Mouse (Mus musculus) gastrocnemius, postnatal 25 days (tissue): ENCODE data around the gene Robo1. TPM values are rescaled to one million over a fixed set of nuclear protein-coding genes. Genes with fewer than 3 reads are reported as not detected.
A peak's percentile ranks its signal among the peaks of the same experiment; 100 is the strongest.

Experiments used
- DNase-seq: peaks from one replicate; pipeline ENCODE4 v3.0.0; 2022
- total RNA-seq, 2 experiments: library from RNA; stranded (reverse); gene quantifications; 1 replicate in 1 of 2; 2 replicates in 1 of 2; pipeline ENCODE4 v1.2.3; 2021

Gene Robo1
- total RNA-seq, 2 experiments from 2014 or later: 1.7 to 1.8 TPM

- no peak for DNase-seq
Observed at GRCm38 (mm10) chr16:72603487-72604206, 295.5 kb downstream of the Robo1 start.

- peak; percentile 6 for DNase-seq
Observed at GRCm38 (mm10) chr16:72605066-72605465, 297.0 kb downstream of the Robo1 start.

GRCm38 (mm10) chr16:72610661-72611112 is 302.6 kb downstream of the Robo1 start:
- no peak for DNase-seq

- no peak for DNase-seq
Observed at GRCm38 (mm10) chr16:72614898-72615297, 306.8 kb downstream of the Robo1 start.

GRCm38 (mm10) chr16:72615360-72615759 is 307.3 kb downstream of the Robo1 start:
- no peak for DNase-seq

GRCm38 (mm10) chr16:72622371-72622770 is 314.3 kb downstream of the Robo1 start:
- DNase-seq: no peak

- no peak for DNase-seq
Observed at GRCm38 (mm10) chr16:72622868-72623267, 314.8 kb downstream of the Robo1 start.

GRCm38 (mm10) chr16:72633846-72634245 is 325.7 kb downstream of the Robo1 start:
- DNase-seq: no peak

GRCm38 (mm10) chr16:72639332-72639940 is 331.3 kb downstream of the Robo1 start:
- no peak for DNase-seq

- DNase-seq: no peak
Observed at GRCm38 (mm10) chr16:72640932-72641811, 333.1 kb downstream of the Robo1 start.

GRCm38 (mm10) chr16:72645890-72646289 is 337.8 kb downstream of the Robo1 start:
- no peak for DNase-seq

- DNase-seq: no peak
Observed at GRCm38 (mm10) chr16:72649314-72649713, 341.2 kb downstream of the Robo1 start.

GRCm38 (mm10) chr16:72655411-72655810 is 347.3 kb downstream of the Robo1 start:
- no peak for DNase-seq

- DNase-seq: peak; percentile 58
Observed at GRCm38 (mm10) chr16:72662837-72663350, 354.8 kb downstream of the Robo1 start.

GRCm38 (mm10) chr16:72663351-72664232 is 355.5 kb downstream of the Robo1 start:
- peak; percentile 35 for DNase-seq

- DNase-seq: no peak
Observed at GRCm38 (mm10) chr16:72664233-72664613, 356.1 kb downstream of the Robo1 start.

- DNase-seq: no peak
Observed at GRCm38 (mm10) chr16:72664806-72665205, 356.7 kb downstream of the Robo1 start.

- no peak for DNase-seq
Observed at GRCm38 (mm10) chr16:72665454-72665853, 357.3 kb downstream of the Robo1 start.

- DNase-seq: no peak
Observed at GRCm38 (mm10) chr16:72670240-72671038, 362.3 kb downstream of the Robo1 start.

GRCm38 (mm10) chr16:72677234-72677633 is 369.1 kb downstream of the Robo1 start:
- DNase-seq: no peak

- no peak for DNase-seq
Observed at GRCm38 (mm10) chr16:72678450-72678849, 370.3 kb downstream of the Robo1 start.
